Comparison of ENCODE assay signal across 8 mouse cellular contexts in genomic region chr11:87986831-87987793, GRCm38 (mm10). TPM values are rescaled to one million over a fixed set of nuclear protein-coding genes. Genes with fewer than 3 reads are reported as not detected.
DNase-seq lines count a peak whose midpoint lies in the region; ATAC-seq lines count a peak whose summit lies in the region.

TSS of gene Dynll2 (minus strand) at chr11:87987533.

- peak within 1 kb of the TSS; percentile 95 for H3K27ac ChIP-seq in intestine, embryonic 15.5 days
- H3K27ac ChIP-seq in midbrain, embryonic 10.5 days (replicated peaks) = peak within 1 kb of the TSS; percentile 99

- 1% methylated on average over 99 of the region's 107 CpGs for WGBS in intestine, embryonic 15.5 days
- under 1% methylated on average over 106 of the region's 107 CpGs for WGBS in midbrain, embryonic 10.5 days

- H3K9me3 ChIP-seq in intestine, embryonic 15.5 days = no peaks in the 10 kb centered on the region
- H3K9me3 ChIP-seq in midbrain, embryonic 10.5 days (replicated peaks) = no peaks in the 10 kb centered on the region

- H3K27me3 ChIP-seq in intestine, embryonic 15.5 days (replicated peaks) = no peaks in the 10 kb centered on the region
- H3K27me3 ChIP-seq in midbrain, embryonic 10.5 days (ENCODE audit: low read depth, poor library complexity, severe bottlenecking) = no peaks in the 10 kb centered on the region

- H3K9ac ChIP-seq in intestine, embryonic 15.5 days = peak within 1 kb of the TSS; percentile 97

- peaks cover 12% of the 10 kb centered on the region; the same call in 1 of the 2 replicates for H3K36me3 ChIP-seq in intestine, embryonic 15.5 days
- peaks cover 28% of the 10 kb centered on the region for H3K36me3 ChIP-seq in midbrain, embryonic 10.5 days

- H3K4me2 ChIP-seq in intestine, embryonic 15.5 days (replicated peaks) = peak within 1 kb of the TSS; percentile 67

- peak; percentile 95 for ATAC-seq in intestine, embryonic 15.5 days

- DNase-seq in adrenal gland, postnatal 14 days = peak; percentile 95
- peak; percentile 98 for DNase-seq in embryo, embryonic 9.5 days (ENCODE audit: extremely low spot score)
- peak; percentile 79 to 89 for DNase-seq in gastrocnemius, postnatal 4 days (ENCODE audit: low spot score in 2 of 2)
- DNase-seq in left cerebral cortex, postnatal 36 days (ENCODE audit: low spot score in 2 of 2) = peak; percentile 88 to 92
- peak; percentile 97 for DNase-seq in midbrain, embryonic 10.5 days (ENCODE audit: low spot score)
- DNase-seq in right cerebral cortex, postnatal 4 days = peak; percentile 95
- peak; percentile 96 for DNase-seq in yolk sac, embryonic 10.5 days (ENCODE audit: low spot score)

- H3K4me3 ChIP-seq in intestine, embryonic 15.5 days (replicated peaks) = peak within 1 kb of the TSS; percentile 100
- peak within 1 kb of the TSS; percentile 91 for H3K4me3 ChIP-seq in midbrain, embryonic 10.5 days

- peaks cover 19% of the 10 kb centered on the region for H3K4me1 ChIP-seq in intestine, embryonic 15.5 days (replicated peaks)
- H3K4me1 ChIP-seq in midbrain, embryonic 10.5 days = peaks cover 44% of the 10 kb centered on the region

- intact Hi-C loops in left cerebral cortex, postnatal 36 days (cut with DNase I) = loop anchor here (1.0 kb wide), 2 partner anchors 41 to 60 kb away; partner anchors contain the start of gene Srsf1

RNA-seq across cellular contexts. Expression of gene Dynll2, which starts in this region (rescaled TPM):
- total RNA-seq in adrenal gland, postnatal 14 days (2021) = 154 and 174 TPM in 2 replicates
- total RNA-seq in gastrocnemius, postnatal 4 days (2021) = 100 to 1,000 TPM; 113 to 114 TPM
- polyA plus RNA-seq in intestine, embryonic 15.5 days (2015; fragmentation: Nextera tagmentation; extraction: Ambion mirVana) = 27.7 and 27.8 TPM in 2 replicates
- 100 to 1,000 TPM; 539 to 592 TPM for total RNA-seq in left cerebral cortex, postnatal 36 days (2021)
- 28.1 and 29.1 TPM in 2 replicates for polyA plus RNA-seq in midbrain, embryonic 10.5 days (2016; fragmentation: Nextera tagmentation; extraction: Ambion mirVana)

Comparison
In these comparisons a context has a peak if more than half of its experiments do, and no peak if none do; other contexts are left out.
1. Peak in every context shown above with its lines: DNase-seq, ATAC-seq, H3K4me3 ChIP-seq and H3K27ac ChIP-seq.